Mouse (Mus musculus) olfactory bulb, adult 2 months (tissue): ENCODE measurements at regions not wholly inside any gene's neighbourhood (a gene's known extent, or its start where the extent isn't known, plus 50 kb on each side); places are given as distances from the start of the nearest gene placed in this dataset.

Experiments used
- H3K27ac ChIP-seq: fragments of 200-500 bp; 2 replicates; pipeline ENCODE4 v1.5.1; 2012; ENCODE audit warnings: low read depth, low read length; ENCODE audit not compliant: insufficient read depth
- H3K4me1 ChIP-seq: fragments of 200-500 bp; 2 replicates; pipeline ENCODE4 v1.6.1; 2012; ENCODE audit warnings: low read length; ENCODE audit not compliant: control insufficient read depth, insufficient read depth
- H3K4me3 ChIP-seq: fragments of 200-500 bp; 2 replicates; pipeline ENCODE4 v1.5.1; 2012; ENCODE audit warnings: mild to moderate bottlenecking, low read depth, low read length, moderate library complexity; ENCODE audit not compliant: insufficient read depth
- CTCF ChIP-seq: fragments of 200-500 bp; IDR thresholded peaks from 2 replicates; pipeline ENCODE4 v1.5.1; 2012; ENCODE audit warnings: low read depth, mild to moderate bottlenecking, low read length, moderate library complexity; ENCODE audit not compliant: insufficient read depth
- POLR2A ChIP-seq: fragments of 200-500 bp; IDR thresholded peaks from 2 replicates; pipeline ENCODE4 v1.6.1; 2012; ENCODE audit warnings: mild to moderate bottlenecking, low read depth, low read length, moderate library complexity; ENCODE audit not compliant: insufficient read depth
- WGBS: fragments of 180-500 bp; shearing (Covaris S2); methylation state at CpG from one replicate; pipeline ENCODE4 v1.1.7; 2018; 5-methylcytosine and 5-hydroxymethylcytosine counted together

DNA sequence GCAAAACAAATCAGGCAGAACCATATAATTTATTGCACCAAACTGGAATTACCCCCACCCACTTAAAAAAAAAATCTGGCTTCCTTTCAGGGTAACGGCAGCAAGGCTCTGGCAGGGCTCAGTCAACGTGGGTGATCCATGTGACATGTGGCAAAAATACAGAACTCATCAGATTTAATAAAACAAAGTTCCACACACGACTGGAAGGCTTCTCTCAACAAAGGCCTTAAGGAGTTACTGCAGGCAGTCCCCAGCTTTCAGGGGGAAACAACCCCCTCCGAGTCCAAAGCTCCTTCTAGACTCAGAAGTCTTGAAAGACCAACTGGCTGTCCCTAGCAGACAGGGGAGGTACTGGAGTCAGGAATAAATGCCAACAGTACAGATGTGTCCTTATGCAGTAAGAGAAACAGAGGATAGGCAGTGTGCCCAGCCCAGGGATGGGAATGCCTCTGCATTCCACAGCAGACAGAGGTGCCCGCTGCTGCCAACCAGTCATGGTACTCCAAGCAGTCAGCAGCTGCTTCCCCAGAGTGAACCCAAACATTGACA, 244.0 kb upstream of the Nt5e start:
- Histone ChIP-seq H3K27ac (no peak overlapping the region), H3K4me1 (no peaks in the 10 kb centered on the region), H3K4me3 (no peak overlapping the region)
- no peak for TF ChIP-seq CTCF
- TF ChIP-seq POLR2A: no peak
- 60% methylated on average over 5 of the region's 5 CpGs for WGBS

- whole genome bisulfite sequencing: 92% methylated on average over 11 of the region's 11 CpGs
- no peak for TF ChIP-seq POLR2A
- Histone ChIP-seq H3K4me1 (no peaks in the 10 kb centered on the region), H3K27ac (no peak overlapping the region), H3K4me3 (no peak overlapping the region)
These were observed 241.7 kb upstream of the Nt5e start for GRCm38 (mm10) chr9:88085181-88085816.

GRCm38 (mm10) chr9:88085866-88086265, 241.1 kb upstream of the Nt5e start:
- H3K27ac ChIP-seq: no peak overlapping the region
- no peaks in the 10 kb centered on the region for H3K4me1 ChIP-seq
- TF ChIP-seq CTCF: no peak
- TF ChIP-seq POLR2A: no peak
- WGBS: 92% methylated on average over 3 of the region's 3 CpGs
- H3K4me3 ChIP-seq: no peak overlapping the region

- Histone ChIP-seq H3K4me3 (no peak overlapping the region), H3K27ac (no peak overlapping the region), H3K4me1 (no peaks in the 10 kb centered on the region)
- no peak for TF ChIP-seq POLR2A
- TF ChIP-seq CTCF: no peak
- 73% methylated on average over 8 of the region's 8 CpGs for WGBS
These were observed 235.0 kb upstream of the Nt5e start for GRCm38 (mm10) chr9:88091781-88092527.

GRCm38 (mm10) chr9:88092561-88092960, 234.4 kb upstream of the Nt5e start:
- TF ChIP-seq POLR2A (no peak), CTCF (no peak)
- Histone ChIP-seq H3K4me3 (no peak overlapping the region), H3K4me1 (no peaks in the 10 kb centered on the region), H3K27ac (no peak overlapping the region)
- WGBS: 93% methylated on average over 4 of the region's 4 CpGs

DNA sequence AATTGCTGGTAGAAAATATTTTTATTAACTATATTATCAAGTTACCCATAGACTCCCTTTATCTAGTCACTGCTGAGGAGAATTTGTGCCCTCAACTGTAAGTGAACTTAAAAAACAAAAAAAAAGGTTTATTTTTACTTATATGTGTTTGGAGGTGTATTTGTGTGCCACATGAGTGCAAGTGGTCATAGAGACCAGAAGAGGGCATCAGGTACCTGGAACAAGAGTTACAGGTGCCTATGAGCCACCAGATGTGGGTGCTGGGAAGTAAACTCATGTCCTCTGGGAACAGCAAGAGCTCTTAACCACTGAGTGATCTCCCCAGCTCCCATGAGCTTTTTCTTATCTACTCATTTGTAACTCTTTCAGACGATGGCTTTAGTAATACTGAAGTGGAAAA, 213.9 kb upstream of the Nt5e start:
- 51% methylated on average over 1 of the region's 1 CpGs for WGBS
- no peak overlapping the region for H3K27ac ChIP-seq
- TF ChIP-seq CTCF (no peak), POLR2A (no peak)

DNA sequence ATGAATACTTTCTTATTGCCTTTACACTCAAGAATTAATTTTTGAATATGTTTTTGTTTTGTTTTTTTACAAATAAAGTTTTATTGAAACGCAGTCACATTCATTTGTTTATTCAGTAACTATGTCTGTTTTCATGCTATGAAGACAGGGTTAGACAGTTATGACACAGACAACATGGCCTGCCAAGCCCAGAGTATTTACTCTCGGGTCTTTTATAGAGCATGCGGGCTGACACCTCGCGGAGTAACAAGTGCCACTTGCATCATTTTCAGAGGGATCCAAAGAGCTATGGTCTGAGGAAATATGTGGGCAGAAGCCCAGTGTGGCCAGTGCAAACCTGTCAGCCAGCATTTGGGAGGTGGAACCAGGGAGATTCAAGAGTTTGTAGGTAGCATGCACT, 206.5 kb upstream of the Nt5e start:
- Histone ChIP-seq H3K4me3 (no peak overlapping the region), H3K4me1 (0 out of 2 replicates have a peak, but pooled peaks cover 2% of the 10 kb centered on the region), H3K27ac (no peak overlapping the region)
- WGBS: 88% methylated on average over 5 of the region's 5 CpGs
- TF ChIP-seq CTCF (no peak), POLR2A (no peak)

More for the DNA sequence above, 213.9 kb upstream of the Nt5e start:
- no peak overlapping the region for H3K4me3 ChIP-seq
- no peaks in the 10 kb centered on the region for H3K4me1 ChIP-seq

- H3K4me1 ChIP-seq: 0 out of 2 replicates have a peak, but pooled peaks cover 2% of the 10 kb centered on the region
- WGBS: 59% methylated on average over 11 of the region's 11 CpGs
- TF ChIP-seq CTCF (no peak), POLR2A (no peak)
- no peak overlapping the region for H3K4me3 ChIP-seq
- H3K27ac ChIP-seq: no peak overlapping the region
These were observed 205.9 kb upstream of the Nt5e start for GRCm38 (mm10) chr9:88120963-88121570.
